28 mouse cellular contexts compared by ENCODE assay signal in the genomic region with DNA sequence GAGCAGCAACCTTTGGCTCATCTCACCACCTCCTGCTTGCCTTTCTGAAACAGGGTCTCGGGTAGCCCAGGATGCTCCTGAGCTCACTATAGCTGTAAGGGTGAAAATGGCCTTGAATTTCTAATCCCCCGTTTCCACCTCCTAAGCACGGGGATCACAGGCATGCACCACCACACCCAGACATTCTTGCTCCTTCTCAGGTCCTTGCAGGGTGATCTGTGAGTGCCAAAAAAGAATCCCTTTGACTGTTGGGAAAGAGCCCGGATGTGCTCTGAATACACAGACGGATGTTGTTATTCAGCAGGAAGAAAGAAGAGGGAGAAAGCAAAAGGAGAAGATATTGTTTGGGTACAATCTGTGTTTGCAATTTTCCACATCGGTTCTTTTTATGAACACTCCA.
A peak's percentile ranks its signal among the peaks of the same experiment; 100 is the strongest.
DNase-seq lines count a peak whose midpoint lies in the region; ATAC-seq and TF ChIP-seq lines count a peak whose summit lies in the region.
"Had no signal": no experiment of that assay in that cellular context is flagged by ENCODE, and none has a peak within 500 bp of the region (broad histone marks: within the 10 kb centered on the region; RNA-seq: fewer than 3 reads in every experiment).

No protein-coding gene starts in this region.

- H3K27me3 ChIP-seq in hindbrain, embryonic 15.5 days: no peaks in the 10 kb centered on the region
- no peaks in the 10 kb centered on the region for H3K27me3 ChIP-seq in hindbrain, embryonic 13.5 days
- no peaks in the 10 kb centered on the region; the same call in 1 of the 2 replicates for H3K27me3 ChIP-seq in heart, embryonic 11.5 days (ENCODE audit: control insufficient read depth, insufficient read depth, low read length)
- H3K27me3 ChIP-seq in liver, postnatal 0 days (ENCODE audit: insufficient read depth, low read length): no peaks in the 10 kb centered on the region
- H3K27me3 ChIP-seq: embryonic facial prominence, embryonic 15.5 days; forebrain, embryonic 12.5 days; heart, embryonic 15.5 days had no signal

- H3K4me2 ChIP-seq in hindbrain, embryonic 15.5 days: no peak overlapping the region
- no peak overlapping the region for H3K4me2 ChIP-seq in hindbrain, embryonic 13.5 days
- no peak overlapping the region for H3K4me2 ChIP-seq in heart, embryonic 11.5 days
- H3K4me2 ChIP-seq in liver, postnatal 0 days (ENCODE audit: low read depth, low read length): no peak overlapping the region
- H3K4me2 ChIP-seq: embryonic facial prominence, embryonic 12.5 days; embryonic facial prominence, embryonic 15.5 days; forebrain, embryonic 12.5 days; heart, embryonic 12.5 days; heart, embryonic 15.5 days; hindbrain, embryonic 14.5 days had no signal

- 0 out of 2 replicates have a peak overlapping the region, but pooled peaks have one; percentile 34 for H3K27ac ChIP-seq in hindbrain, embryonic 15.5 days (replicated peaks)
- no peak overlapping the region; the same call in 1 of the 2 replicates for H3K27ac ChIP-seq in hindbrain, embryonic 13.5 days
- H3K27ac ChIP-seq in olfactory bulb, adult 2 months (ENCODE audit: insufficient read depth, low read depth, low read length): 0 out of 2 replicates have a peak overlapping the region, but pooled peaks have one; percentile 36
- H3K27ac ChIP-seq in heart, embryonic 11.5 days (ENCODE audit: low read depth, low read length): no peak overlapping the region
- no peak overlapping the region for H3K27ac ChIP-seq in liver, postnatal 0 days (ENCODE audit: low read depth)
- H3K27ac ChIP-seq: embryonic facial prominence, embryonic 12.5 days; embryonic facial prominence, embryonic 15.5 days; forebrain, embryonic 12.5 days; gastrocnemius, adult 2 months; heart, embryonic 15.5 days; hindbrain, embryonic 10.5 days; hindbrain, embryonic 14.5 days had no signal

- peaks cover 13% of the 10 kb centered on the region; the same call in 1 of the 2 replicates for H3K4me1 ChIP-seq in hindbrain, embryonic 15.5 days (replicated peaks)
- H3K4me1 ChIP-seq in hindbrain, embryonic 13.5 days (replicated peaks): peaks cover 13% of the 10 kb centered on the region; the same call in 1 of the 2 replicates
- peaks cover 7% of the 10 kb centered on the region; the same call in 1 of the 2 replicates for H3K4me1 ChIP-seq in olfactory bulb, adult 2 months (ENCODE audit: control insufficient read depth, insufficient read depth, low read length)
- no peaks in the 10 kb centered on the region for H3K4me1 ChIP-seq in heart, embryonic 11.5 days (ENCODE audit: control insufficient read depth, insufficient read depth, low read length)
- H3K4me1 ChIP-seq in liver, postnatal 0 days (ENCODE audit: insufficient read depth): no peaks in the 10 kb centered on the region
- H3K4me1 ChIP-seq: embryonic facial prominence, embryonic 12.5 days; embryonic facial prominence, embryonic 15.5 days; heart, embryonic 12.5 days; heart, embryonic 15.5 days had no signal

- no peak overlapping the region for H3K4me3 ChIP-seq in hindbrain, embryonic 15.5 days
- no peak overlapping the region for H3K4me3 ChIP-seq in hindbrain, embryonic 13.5 days
- H3K4me3 ChIP-seq in olfactory bulb, adult 2 months (ENCODE audit: insufficient read depth, low read depth, low read length): no peak overlapping the region
- no peak overlapping the region for H3K4me3 ChIP-seq in heart, embryonic 11.5 days (ENCODE audit: low read depth, low read length)
- H3K4me3 ChIP-seq in liver, postnatal 0 days (ENCODE audit: low read depth, low read length): no peak overlapping the region
- H3K4me3 ChIP-seq: embryonic facial prominence, embryonic 12.5 days; embryonic facial prominence, embryonic 15.5 days; erythroblast, embryonic 14.5 days; forebrain, embryonic 12.5 days; gastrocnemius, adult 2 months; heart, embryonic 12.5 days; heart, embryonic 15.5 days; hindbrain, embryonic 10.5 days had no signal

- ATAC-seq in hindbrain, embryonic 15.5 days (ENCODE audit: low FRiP score, low read depth): no peak
- ATAC-seq in hindbrain, embryonic 13.5 days (ENCODE audit: low FRiP score): no peak
- no peak for ATAC-seq in heart, embryonic 11.5 days (replicated peaks; ENCODE audit: insufficient number of reproducible peaks, low FRiP score, low TSS enrichment)
- no peak for ATAC-seq in liver, postnatal 0 days
- ATAC-seq: forebrain, postnatal 0 days had no signal

- no peak overlapping the region for H3K9ac ChIP-seq in hindbrain, embryonic 15.5 days
- H3K9ac ChIP-seq in hindbrain, embryonic 13.5 days: no peak overlapping the region
- H3K9ac ChIP-seq in heart, embryonic 11.5 days (ENCODE audit: low read depth, low read length): no peak overlapping the region
- H3K9ac ChIP-seq in liver, postnatal 0 days (replicated peaks): no peak overlapping the region
- H3K9ac ChIP-seq: embryonic facial prominence, embryonic 12.5 days; embryonic facial prominence, embryonic 15.5 days; forebrain, embryonic 12.5 days; forebrain, postnatal 0 days; heart, embryonic 12.5 days; heart, embryonic 15.5 days; hindbrain, embryonic 14.5 days had no signal

- TF ChIP-seq POLR2A in olfactory bulb, adult 2 months (IDR thresholded peaks at IDR 0.05; ENCODE audit: insufficient read depth, low read depth, low read length): no peak

- 70% methylated on average over 6 of the region's 6 CpGs for WGBS in hindbrain, embryonic 15.5 days
- 69% methylated on average over 6 of the region's 6 CpGs for WGBS in hindbrain, embryonic 13.5 days
- WGBS in olfactory bulb, adult 2 months: 23% methylated on average over 6 of the region's 6 CpGs
- WGBS in heart, embryonic 11.5 days (ENCODE audit: insufficient replicate concordance): 74% methylated on average over 6 of the region's 6 CpGs
- 68% methylated on average over 6 of the region's 6 CpGs for WGBS in liver, postnatal 0 days (ENCODE audit: insufficient replicate concordance)

- no peak for TF ChIP-seq EP300 in liver, postnatal 0 days (IDR thresholded peaks at IDR 0.05; ENCODE audit: low read depth)

- TF ChIP-seq CTCF in olfactory bulb, adult 2 months (IDR thresholded peaks at IDR 0.05; ENCODE audit: insufficient read depth, low read depth, low read length): no peak
- no peak for TF ChIP-seq CTCF in liver, postnatal 0 days (IDR thresholded peaks at IDR 0.05; ENCODE audit: low read depth)

- DNase-seq in ES-CJ7 (ENCODE audit: low read depth, low spot score): peak; percentile 44
- DNase-seq in ZHBTc4 (ENCODE audit: low read depth, low spot score): peak; percentile 58
- DNase-seq in liver, postnatal 0 days: no peak
- DNase-seq: adrenal gland, postnatal 10 days; adrenal gland, postnatal 36 days; B cell, adult 2 months; cerebellum, adult 11 months; cerebellum, adult 2 months; cerebellum, adult 9-11 months; cerebellum, postnatal 25 days; forebrain, postnatal 0 days; gastrocnemius, adult 2 months; gastrocnemius, postnatal 14 days; heart, adult 11 months; heart, postnatal 10 days; heart, postnatal 36 days had no signal

- no peaks in the 10 kb centered on the region for H3K9me3 ChIP-seq in hindbrain, embryonic 15.5 days
- no peaks in the 10 kb centered on the region for H3K9me3 ChIP-seq in hindbrain, embryonic 13.5 days
- H3K9me3 ChIP-seq in heart, embryonic 11.5 days (replicated peaks; ENCODE audit: control insufficient read depth, low read length): no peaks in the 10 kb centered on the region
- H3K9me3 ChIP-seq in liver, postnatal 0 days (ENCODE audit: low read length): 0 out of 2 replicates have a peak, but pooled peaks cover 2% of the 10 kb centered on the region
- H3K9me3 ChIP-seq: embryonic facial prominence, embryonic 12.5 days; embryonic facial prominence, embryonic 15.5 days; forebrain, embryonic 12.5 days; heart, embryonic 12.5 days; heart, embryonic 15.5 days; hindbrain, embryonic 10.5 days had no signal

- no peaks in the 10 kb centered on the region for H3K36me3 ChIP-seq in hindbrain, embryonic 15.5 days
- H3K36me3 ChIP-seq in hindbrain, embryonic 13.5 days: no peaks in the 10 kb centered on the region
- H3K36me3 ChIP-seq in heart, embryonic 11.5 days (ENCODE audit: control insufficient read depth, insufficient read depth, low read length): no peaks in the 10 kb centered on the region
- H3K36me3 ChIP-seq in liver, postnatal 0 days (replicated peaks; ENCODE audit: insufficient read depth, low read length): no peaks in the 10 kb centered on the region
- H3K36me3 ChIP-seq: embryonic facial prominence, embryonic 12.5 days; embryonic facial prominence, embryonic 15.5 days; forebrain, embryonic 12.5 days; heart, embryonic 12.5 days; heart, embryonic 15.5 days; hindbrain, embryonic 10.5 days had no signal

Comparison
In these comparisons a context has a peak if more than half of its experiments do, and no peak if none do; other contexts are left out.
1. H3K27ac ChIP-seq: peak in hindbrain, embryonic 15.5 days (single experiment) and olfactory bulb, adult 2 months (single experiment); none in hindbrain, embryonic 13.5 days (single experiment), heart, embryonic 11.5 days (single experiment) and liver, postnatal 0 days (single experiment).